Comparison of ENCODE assay signal across 18 mouse cellular contexts in genomic region chr13:90337591-90337990, GRCm38 (mm10).
DNase-seq lines count a peak whose midpoint lies in the region; TF ChIP-seq lines count a peak whose summit lies in the region.
"Had no signal": no experiment of that assay in that cellular context is flagged by ENCODE, and none has a peak within 500 bp of the region (broad histone marks: within the 10 kb centered on the region; RNA-seq: fewer than 3 reads in every experiment).

No protein-coding gene starts in this region.

- no peak for TF ChIP-seq POLR2A in myocyte (IDR thresholded peaks at IDR 0.05; ENCODE audit: insufficient read length, low read depth)

- no peaks in the 10 kb centered on the region for H3K36me3 ChIP-seq in myocyte (ENCODE audit: control insufficient read depth, insufficient read depth)
- H3K36me3 ChIP-seq: hindbrain, embryonic 12.5 days; intestine, embryonic 15.5 days had no signal

- H3ac ChIP-seq in myocyte (ENCODE audit: control insufficient read depth, insufficient read length), result no peak overlapping the region

- no peaks in the 10 kb centered on the region for H3K27me3 ChIP-seq in myocyte (ENCODE audit: control insufficient read depth, insufficient read depth, insufficient read length)
- H3K27me3 ChIP-seq: hindbrain, embryonic 12.5 days; intestine, embryonic 15.5 days had no signal

- H3K4me2 ChIP-seq in myocyte (ENCODE audit: low read depth), result peak overlapping the region; percentile 31
- H3K4me2 ChIP-seq: heart, embryonic 11.5 days; hindbrain, embryonic 12.5 days; intestine, embryonic 15.5 days had no signal

- no peaks in the 10 kb centered on the region for H3K79me2 ChIP-seq in myocyte (ENCODE audit: control insufficient read depth, insufficient read depth)

- DNase-seq in 416B (ENCODE audit: low read depth) (peak; percentile 39), NIH3T3 (ENCODE audit: low read depth) (peak; percentile 49)
- DNase-seq in kidney, postnatal 14 days, result no peak
- DNase-seq in kidney, postnatal 4 days, result no peak
- DNase-seq in testis, postnatal 10 days (ENCODE audit: low spot score), result no peak
- DNase-seq: adrenal gland, postnatal 10 days; adrenal gland, postnatal 36 days; cerebellum, adult 18-20 months; cerebellum, adult 9-10 months; cerebellum, postnatal 14 days; forebrain, postnatal 0 days; gastrocnemius, adult 2 months; gastrocnemius, postnatal 14 days; heart, adult 11 months had no signal

- H3K4me3 ChIP-seq in myocyte, result no peak overlapping the region
- H3K4me3 ChIP-seq: gastrocnemius, adult 2 months; hindbrain, embryonic 12.5 days; intestine, embryonic 15.5 days had no signal

TF ChIP-seq in myocyte, 11 proteins besides CTCF, POLR2A, EP300 and RAD21:
- TF ChIP-seq TCF12 (IDR thresholded peaks at IDR 0.05; ENCODE audit: insufficient read depth, poor library complexity, severe bottlenecking), result no peak
- TF ChIP-seq SRF (IDR thresholded peaks at IDR 0.05; ENCODE audit: control insufficient read depth, insufficient read length, low read depth), result no peak
- no peak for TF ChIP-seq MYOD1 (IDR thresholded peaks at IDR 0.05; ENCODE audit: control insufficient read depth in 1 of 3, insufficient read length in 2 of 3, low read depth in 2 of 3)
- no peak for TF ChIP-seq POLR2AphosphoS2 (IDR thresholded peaks at IDR 0.05; ENCODE audit: insufficient read length, low read depth)
- no peak for TF ChIP-seq USF1 (IDR thresholded peaks at IDR 0.05; ENCODE audit: low read depth)
- no peak for TF ChIP-seq MYOG (IDR thresholded peaks at IDR 0.05; ENCODE audit: control insufficient read depth in 1 of 3, insufficient read depth in 1 of 3, insufficient read length in 2 of 3, low read depth in 2 of 3)
- TF ChIP-seq CEBPB (IDR thresholded peaks at IDR 0.05; ENCODE audit: insufficient read depth, poor library complexity, severe bottlenecking), result no peak
- no peak for TF ChIP-seq TCF3 (IDR thresholded peaks at IDR 0.05; ENCODE audit: insufficient read length, low read depth)
- no peak for TF ChIP-seq MAX (IDR thresholded peaks at IDR 0.05; ENCODE audit: low read depth)
- no peak for TF ChIP-seq E2F4 (IDR thresholded peaks at IDR 0.05; ENCODE audit: insufficient read depth)
- no peak for TF ChIP-seq REST (IDR thresholded peaks at IDR 0.05; ENCODE audit: insufficient read depth, insufficient read length)

Comparison
In these comparisons a context has a peak if more than half of its experiments do, and no peak if none do; other contexts are left out.
1. DNase-seq: peak in 416B (single experiment) and NIH3T3 (single experiment); none in kidney, postnatal 14 days (single experiment), kidney, postnatal 4 days (0 of 2) and testis, postnatal 10 days (single experiment).